Mouse (Mus musculus) layer of hippocampus, adult 18-20 months (tissue): ENCODE results near the gene Cox4i1. TPM values are rescaled to one million over a fixed set of nuclear protein-coding genes. Genes with fewer than 3 reads are reported as not detected.

Source experiments
- DNase-seq, 2 experiments: peaks; one replicate each; pipeline ENCODE4 v3.0.0; 2022; ENCODE audit warnings: low spot score in 2 of 2
- long read RNA-seq: library from polyadenylated mRNA; stranded (forward); transcript quantifications from one replicate; pipeline ENCODE4 v2.0.0, GENCODE M21; 2021
- total RNA-seq, 2 experiments: library from RNA; stranded (reverse); gene quantifications; 2 replicates each; pipeline ENCODE4 v1.2.3; 2021

The Cox4i1 gene
- 1,000 to 10,000 TPM; 1,117 to 1,130 TPM for total RNA-seq
- long read RNA-seq, transcript Cox4i1-204 (3 exons, 578 nt): major isoform, 1,197 of 1,660 reads
- long read RNA-seq, transcript Cox4i1-203 (2 exons, 438 nt): minor isoform, 8 of 1,660 reads
- long read RNA-seq, transcript Cox4i1-201 (5 exons, 745 nt): minor isoform, 414 of 1,660 reads
- long read RNA-seq, partial matches to known transcripts: 15 of 1,660 reads
- long read RNA-seq, other reads (novel, unspliced or antisense): 23 of 1,660 reads

GRCm38 (mm10) chr8:120667561-120668373, at the start of gene Cox4i1, which contains the start of gene Gm27021:
Gene Cox4i1 (plus strand): TSS chr8:120668222.
Gene Gm27021 (minus strand): TSS chr8:120668079.
- DNase-seq: peak; percentile 79 to 90

DNA sequence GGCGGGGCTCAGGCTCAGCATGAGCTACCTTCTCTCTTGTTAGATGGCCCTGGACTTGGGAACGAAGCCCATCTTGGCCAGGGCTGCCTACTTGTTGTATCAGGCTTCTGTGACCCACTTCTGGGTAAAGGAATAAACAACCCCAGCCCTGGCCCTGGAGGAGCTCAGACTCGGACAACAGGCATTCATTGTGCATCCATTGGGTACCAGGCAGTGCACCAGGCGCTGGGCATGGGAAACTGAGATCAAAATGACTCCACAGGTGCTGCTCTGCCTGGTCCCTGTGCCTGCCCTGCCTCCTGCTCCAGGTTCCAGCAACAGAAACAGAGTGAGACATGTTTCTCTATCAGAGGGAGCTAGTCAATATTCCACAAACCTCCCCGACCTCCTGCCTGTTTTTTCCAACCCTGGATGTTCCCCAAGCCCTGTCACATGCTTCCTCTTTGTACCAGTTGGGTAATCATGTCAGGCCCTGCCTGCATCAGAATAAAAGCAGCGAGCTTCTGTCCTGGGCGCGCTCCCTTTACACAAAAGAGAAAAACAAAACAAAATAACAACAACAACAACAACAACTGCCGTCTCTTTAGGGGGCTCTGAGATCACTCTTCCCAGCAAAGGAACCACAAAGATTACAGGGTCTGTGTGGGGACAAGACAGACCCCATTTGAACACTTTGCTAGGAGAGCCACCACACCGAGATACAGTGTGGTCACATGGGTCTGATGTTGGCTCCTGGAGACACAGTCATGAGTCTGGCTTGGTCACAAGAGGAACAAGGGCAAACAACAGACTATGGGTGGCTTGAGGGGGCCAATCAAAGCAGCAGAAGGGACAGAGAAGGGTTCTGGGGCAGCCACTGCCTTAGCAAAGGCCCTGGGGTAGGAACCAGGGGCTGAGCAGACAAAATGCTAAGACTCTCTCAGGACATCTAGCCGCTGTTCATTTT, 48.5 kb upstream of the Cox4i1 start:
- DNase-seq: peak in 1 of 2 experiments; percentile 74

- no peak for DNase-seq
Measured at GRCm38 (mm10) chr8:120620441-120620840, 47.6 kb upstream of the Cox4i1 start.

- DNase-seq: no peak
Measured at GRCm38 (mm10) chr8:120622161-120622560, 45.9 kb upstream of the Cox4i1 start.

DNA sequence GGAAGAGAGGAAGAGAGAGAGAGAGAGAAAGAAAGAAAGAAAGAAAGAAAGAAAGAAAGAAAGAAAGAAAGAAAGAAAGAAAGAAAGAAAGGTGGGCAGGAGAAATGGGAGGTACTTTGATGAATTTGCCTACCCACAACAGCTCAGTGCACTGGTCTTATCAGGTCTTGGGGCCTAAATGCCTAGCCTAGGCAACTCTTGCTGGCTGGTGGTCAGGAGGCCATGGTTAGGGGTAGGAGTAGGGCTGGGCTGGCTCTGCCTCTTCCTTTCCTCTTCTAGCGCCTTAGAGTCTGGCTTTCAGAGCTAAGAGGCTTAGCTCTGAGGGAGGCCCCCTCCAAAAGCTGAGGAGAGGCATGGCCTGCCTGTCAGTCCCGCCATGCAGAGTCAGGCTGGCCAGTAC, 44.4 kb upstream of the Cox4i1 start:
- no peak for DNase-seq

GRCm38 (mm10) chr8:120626461-120626860, 41.6 kb upstream of the Cox4i1 start:
- no peak for DNase-seq

DNA sequence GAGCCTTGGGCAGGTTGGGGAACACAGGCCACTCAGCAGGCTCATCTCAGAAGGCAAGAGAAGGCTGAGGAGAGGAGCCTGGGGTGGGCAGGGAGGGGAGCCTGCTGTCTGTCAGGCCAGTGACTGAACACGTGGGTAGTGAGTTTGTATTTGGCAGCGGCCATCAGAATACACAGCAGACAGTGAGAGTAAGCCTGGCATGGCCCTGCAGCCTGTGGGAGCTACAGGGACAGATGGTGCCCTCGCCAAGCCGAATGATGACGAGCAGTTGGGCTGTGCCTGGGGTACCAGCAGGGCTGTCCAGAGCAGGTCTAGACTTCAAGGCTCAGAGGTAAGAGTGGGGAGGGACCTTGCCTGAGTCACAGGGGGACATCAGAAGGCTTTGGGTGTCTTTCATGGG, 40.7 kb upstream of the Cox4i1 start:
- peak in 1 of 2 experiments; percentile 73 for DNase-seq

GRCm38 (mm10) chr8:120630031-120630430, 38.0 kb upstream of the Cox4i1 start:
- no peak for DNase-seq

- no peak for DNase-seq
Measured at GRCm38 (mm10) chr8:120630848-120631247, 37.2 kb upstream of the Cox4i1 start.

DNA sequence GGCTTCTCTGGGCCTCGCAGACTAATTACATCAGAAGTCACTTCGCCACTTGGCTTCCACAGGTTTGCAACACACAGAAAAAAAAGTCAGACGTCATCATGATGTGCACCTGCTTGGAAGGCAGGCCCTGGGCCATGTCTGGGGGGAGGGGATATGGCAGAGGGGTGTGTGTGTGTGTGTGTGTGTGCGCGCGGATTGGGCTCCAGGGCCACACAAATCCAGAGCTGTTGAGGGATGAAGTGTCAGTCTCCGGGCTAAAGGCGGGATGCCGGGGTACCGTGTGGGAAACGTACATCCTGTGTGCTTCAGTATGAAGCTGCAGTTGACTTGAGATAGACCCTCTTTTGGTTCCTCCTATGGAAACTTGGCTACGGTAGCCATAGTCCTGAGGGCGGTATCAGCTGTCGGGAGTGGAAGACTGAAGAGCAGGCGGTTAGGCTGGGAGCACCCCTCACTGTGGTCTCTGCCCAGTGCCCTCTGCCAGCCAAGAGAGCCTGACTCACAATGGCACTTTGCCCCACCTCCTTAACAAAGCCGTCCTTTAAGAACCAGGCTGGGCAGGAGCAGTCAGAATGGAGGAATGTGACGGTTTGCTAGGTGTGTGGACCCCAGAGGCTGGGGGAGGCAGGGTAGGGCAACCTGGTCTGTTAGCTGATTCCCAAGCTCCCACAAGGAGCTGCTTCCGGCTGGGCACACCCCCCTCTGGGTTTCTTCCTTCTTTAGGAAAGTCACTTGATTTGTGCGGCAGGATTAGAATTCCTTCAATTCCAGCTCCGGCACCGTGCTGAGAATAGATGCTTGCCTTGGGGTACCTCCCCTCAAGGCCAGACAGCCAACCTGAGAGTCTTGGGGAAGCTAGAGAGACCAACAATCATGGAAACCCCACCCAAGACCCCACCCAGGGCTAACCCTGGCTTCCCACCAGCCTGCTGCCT, 36.3 kb upstream of the Cox4i1 start:
- no peak for DNase-seq

DNA sequence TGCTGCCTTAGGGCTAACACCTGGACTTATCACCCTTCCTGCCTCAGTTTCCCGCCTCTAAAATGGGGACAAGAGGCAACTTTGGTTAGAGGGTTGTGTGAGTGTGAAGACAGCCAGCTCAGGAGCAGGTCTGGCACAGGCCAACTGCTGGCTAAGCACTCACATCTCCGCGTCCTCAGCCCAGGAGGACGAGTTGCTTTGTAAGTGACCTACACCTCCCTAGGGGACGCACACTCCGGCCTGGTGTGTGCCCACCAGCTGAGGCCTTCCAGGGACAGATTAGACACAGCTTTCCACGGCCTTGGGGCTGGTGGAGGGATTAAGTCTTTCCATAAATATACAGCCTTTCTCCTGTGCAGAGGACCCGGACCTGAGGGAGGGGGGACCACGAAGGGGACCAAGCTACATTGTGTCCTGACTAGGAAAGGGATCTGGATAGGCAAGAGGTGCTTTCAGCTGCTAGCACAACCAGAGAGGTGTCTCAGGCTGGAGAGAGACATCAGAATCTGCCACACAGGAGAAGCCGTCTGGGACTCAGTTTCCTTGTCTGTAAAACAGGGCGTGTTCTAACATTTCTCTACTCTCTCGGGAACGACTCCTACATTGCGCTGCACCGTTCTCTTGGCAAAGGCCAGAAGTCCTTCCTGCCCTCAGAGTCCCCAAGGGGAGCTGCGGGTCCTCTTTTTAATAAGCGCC, 34.9 kb upstream of the Cox4i1 start:
- no peak for DNase-seq

GRCm38 (mm10) chr8:120633665-120634271, 34.3 kb upstream of the Cox4i1 start:
- no peak for DNase-seq

DNA sequence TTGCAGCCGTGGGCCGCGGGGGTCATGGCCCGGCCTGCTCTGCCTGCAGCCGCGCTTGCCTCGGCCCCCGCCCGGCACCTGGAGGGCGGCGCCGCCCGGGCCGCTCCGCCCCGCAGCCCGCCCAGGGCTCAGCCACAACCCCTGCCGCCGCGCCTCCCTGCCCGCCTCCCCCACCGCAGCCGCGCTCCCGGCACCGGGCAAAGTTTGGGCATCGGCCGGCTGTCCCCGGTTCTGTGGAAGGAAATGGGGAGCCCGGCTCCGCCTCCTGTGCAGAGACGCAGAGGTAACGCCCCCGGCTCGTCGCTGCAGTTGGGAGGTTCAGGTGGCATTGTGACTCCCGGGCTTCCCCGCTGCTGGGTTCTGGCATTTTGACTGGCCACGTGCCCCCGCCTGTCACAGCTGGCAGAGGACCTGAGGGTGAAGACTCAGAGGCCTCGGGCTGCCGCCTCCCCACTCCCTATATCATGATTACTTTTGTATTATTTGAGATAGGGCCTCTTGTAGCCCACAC, 33.6 kb upstream of the Cox4i1 start:
- peak; percentile 35 to 53 for DNase-seq

GRCm38 (mm10) chr8:120641245-120641644, 26.8 kb upstream of the Cox4i1 start:
- DNase-seq: no peak

DNA sequence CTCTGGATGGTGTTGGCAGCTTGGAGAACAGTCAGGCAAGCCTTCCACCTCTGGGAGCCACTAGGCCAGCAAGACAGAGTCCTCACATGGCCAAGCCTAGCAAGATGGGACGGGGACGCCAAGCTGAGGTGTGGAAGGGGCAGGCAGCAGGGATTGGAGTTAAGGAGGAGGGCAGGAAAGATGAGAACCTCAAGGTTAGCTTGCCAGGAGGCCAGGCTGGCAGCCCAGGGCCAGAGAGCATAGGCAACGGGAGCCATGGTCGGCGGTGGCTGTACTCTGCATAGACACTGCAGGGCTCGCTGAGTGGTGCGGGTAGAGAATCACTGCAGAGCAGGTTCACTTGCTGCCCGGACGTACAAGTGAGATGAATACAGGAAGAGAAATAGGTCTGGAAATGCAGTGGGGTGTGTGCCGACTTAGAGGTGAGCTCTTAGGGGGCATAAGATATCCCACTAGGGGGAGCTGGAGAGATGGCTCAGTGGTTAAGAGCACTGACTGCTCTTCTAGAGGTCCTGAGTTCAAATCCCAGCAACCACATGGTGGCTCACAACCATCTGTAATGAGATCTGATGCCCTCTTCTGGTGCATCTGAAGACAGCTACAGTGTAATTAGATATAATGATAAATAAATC, 25.9 kb upstream of the Cox4i1 start:
- no peak for DNase-seq

GRCm38 (mm10) chr8:120644663-120645062, 23.4 kb upstream of the Cox4i1 start:
- DNase-seq: peak; percentile 70 to 77

DNA sequence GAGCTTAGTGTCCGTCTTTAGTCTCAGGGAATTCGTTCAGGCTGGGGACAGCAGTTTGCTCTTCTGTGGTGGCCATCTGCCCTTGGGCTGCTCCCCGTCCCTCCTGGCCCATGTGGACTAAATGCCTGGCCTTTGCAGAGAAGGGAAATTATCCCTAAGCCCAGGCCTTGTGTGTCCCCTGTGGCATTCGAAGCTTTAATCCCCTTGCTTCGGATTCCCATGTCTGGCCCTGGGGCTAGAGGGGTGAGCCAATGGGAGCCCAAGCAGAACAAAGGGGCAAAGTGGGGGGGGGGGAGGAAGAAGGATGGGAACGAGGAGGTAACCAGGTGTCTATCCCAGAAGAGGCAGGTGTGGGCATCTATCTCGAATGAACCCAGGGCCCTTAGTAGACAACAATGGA, 20.5 kb upstream of the Cox4i1 start, which contains the start of gene 1190005I06Rik:
Gene 1190005I06Rik, minus strand, starts transcription at position 101 of the 400 bp plus-strand sequence.
- no peak for DNase-seq

DNA sequence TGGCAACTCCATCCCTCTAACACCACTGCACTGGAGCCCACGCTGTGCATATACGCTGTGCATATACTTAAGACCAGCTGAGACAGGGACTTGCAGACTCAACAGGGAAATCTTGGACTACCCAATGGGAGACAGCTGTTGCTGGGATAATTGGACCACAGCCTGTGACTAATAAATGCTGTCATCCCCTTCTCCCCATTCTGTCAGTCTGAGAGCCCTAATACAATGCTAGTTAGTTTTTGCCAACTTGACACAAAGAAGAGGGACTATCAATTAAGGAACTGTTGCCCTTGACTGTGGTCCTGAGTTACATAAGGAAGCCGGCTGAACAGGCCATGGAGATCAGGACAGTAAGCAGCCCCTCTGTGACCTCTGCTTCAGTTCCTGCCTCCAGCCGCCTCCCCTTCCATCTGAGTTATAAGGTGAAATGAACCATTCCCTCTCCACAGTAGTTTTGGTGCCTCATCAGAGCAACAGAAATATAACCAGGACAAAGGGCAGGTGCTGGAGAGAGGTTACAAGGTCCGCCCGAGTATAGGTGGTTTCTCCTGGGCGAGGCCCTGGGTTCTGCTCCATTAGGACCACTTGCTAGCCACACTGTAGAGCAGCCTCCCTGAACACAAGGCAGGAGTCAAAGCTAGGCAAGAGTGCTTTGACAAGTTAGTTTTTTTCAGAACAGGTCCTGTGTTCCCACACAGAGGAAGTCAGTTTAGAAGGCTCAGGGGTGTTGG, 11.5 kb upstream of the Cox4i1 start:
- DNase-seq: no peak
